Mouse (Mus musculus): ENCODE measurements around the gene E330009J07Rik. TPM values are rescaled to one million over a fixed set of nuclear protein-coding genes. Genes with fewer than 3 reads are reported as not detected.

Gene E330009J07Rik
- polyA plus RNA-seq, 1 experiment from 2014 or later: 12.8 TPM

DNA sequence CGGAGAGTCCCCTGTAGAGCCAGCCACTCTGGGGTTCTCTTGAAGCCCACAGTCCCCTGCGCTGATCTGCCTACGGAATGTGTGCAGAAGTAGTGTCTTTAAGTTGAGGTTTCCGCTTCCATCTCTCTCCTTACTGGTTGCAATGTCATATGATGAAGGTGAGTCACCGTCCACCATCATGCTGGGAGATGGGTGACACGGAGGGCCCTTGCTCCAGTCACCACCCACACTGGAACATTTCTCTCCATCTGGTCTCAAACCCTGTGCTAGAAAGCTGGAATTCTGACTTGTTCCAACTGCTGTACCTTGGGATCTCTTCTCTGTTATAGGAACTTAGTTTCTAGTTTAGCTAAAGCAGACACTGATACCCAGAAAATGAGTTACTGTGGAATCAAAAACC is 14.8 kb downstream of the E330009J07Rik start:
- no peak overlapping the region for H3K4me2 ChIP-seq (ENCODE audit: low read length)
- ATAC-seq: no peak
- H3K9ac ChIP-seq (ENCODE audit: low read depth, low read length): no peak overlapping the region
- H3K4me3 ChIP-seq (ENCODE audit: low read length): no peak overlapping the region
- H3K27me3 ChIP-seq (replicated peaks; ENCODE audit: control insufficient read depth, insufficient read depth, low read length): no peaks in the 10 kb centered on the region
- no peaks in the 10 kb centered on the region for H3K9me3 ChIP-seq (ENCODE audit: control insufficient read depth, low read length)
- H3K27ac ChIP-seq (ENCODE audit: low read depth, low read length): no peak overlapping the region
- H3K36me3 ChIP-seq (ENCODE audit: control insufficient read depth, insufficient read depth, low read length): peaks cover 2% of the 10 kb centered on the region; the same call in 1 of the 2 replicates
- H3K4me1 ChIP-seq (ENCODE audit: control insufficient read depth, insufficient read depth, low read depth, low read length): no peaks in the 10 kb centered on the region
- WGBS: 94% methylated on average over 6 of the region's 6 CpGs

DNA sequence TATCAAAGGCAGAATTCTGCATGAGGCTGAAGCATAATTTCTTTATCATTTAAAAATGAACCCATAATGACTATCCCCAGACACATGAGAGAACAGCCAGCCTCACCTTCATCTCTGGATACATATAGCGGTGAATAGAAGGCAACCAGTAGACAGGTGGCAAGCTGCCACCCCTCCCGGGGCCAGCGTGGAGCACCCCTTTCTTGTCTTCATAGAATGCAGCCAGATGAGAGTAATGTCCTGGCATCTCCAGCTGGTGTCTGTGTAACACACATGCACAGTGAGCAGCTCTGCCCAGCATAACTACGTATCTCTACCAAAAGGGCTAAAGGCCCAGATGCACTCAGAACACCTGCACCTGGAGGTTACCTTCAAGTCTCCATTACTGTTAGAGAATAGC is 17.5 kb downstream of the E330009J07Rik start:
- no peaks in the 10 kb centered on the region for H3K27me3 ChIP-seq (replicated peaks; ENCODE audit: control insufficient read depth, insufficient read depth, low read length)
- H3K4me1 ChIP-seq (ENCODE audit: control insufficient read depth, insufficient read depth, low read depth, low read length): no peaks in the 10 kb centered on the region
- H3K36me3 ChIP-seq (ENCODE audit: control insufficient read depth, insufficient read depth, low read length): peaks cover 2% of the 10 kb centered on the region; the same call in 1 of the 2 replicates
- H3K4me3 ChIP-seq (ENCODE audit: low read length): no peak overlapping the region
- no peaks in the 10 kb centered on the region for H3K9me3 ChIP-seq (ENCODE audit: control insufficient read depth, low read length)
- no peak for ATAC-seq
- no peak overlapping the region for H3K27ac ChIP-seq (ENCODE audit: low read depth, low read length)
- H3K9ac ChIP-seq (ENCODE audit: low read depth, low read length): no peak overlapping the region
- H3K4me2 ChIP-seq (ENCODE audit: low read length): no peak overlapping the region
- WGBS: 93% methylated on average over 4 of the region's 4 CpGs

DNA sequence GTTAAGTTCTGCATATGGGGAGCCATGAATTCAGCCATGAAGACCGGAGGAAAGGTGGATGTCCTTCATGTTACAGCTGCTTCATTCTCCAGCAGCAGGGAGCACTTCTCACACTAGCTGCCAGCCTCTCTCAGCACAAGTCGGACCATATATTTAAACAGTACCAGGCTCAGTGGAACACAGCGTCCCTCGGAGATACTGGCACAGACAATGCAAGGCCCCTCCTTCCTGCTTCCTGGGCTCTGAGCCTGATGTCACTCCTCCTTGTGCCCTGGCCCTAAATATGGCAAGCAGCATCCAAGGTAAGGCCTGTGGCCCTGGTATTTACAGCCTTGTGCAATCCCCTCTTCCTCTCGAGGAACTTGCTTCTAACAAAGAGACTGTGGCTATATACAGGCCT is 20.1 kb downstream of the E330009J07Rik start:
- no peak overlapping the region for H3K27ac ChIP-seq (ENCODE audit: low read depth, low read length)

GRCm38 (mm10) chr6:40413565-40413964 is 22.4 kb downstream of the E330009J07Rik start:
- H3K27ac ChIP-seq (ENCODE audit: low read depth, low read length): no peak overlapping the region
- ATAC-seq: no peak
- H3K4me3 ChIP-seq (ENCODE audit: low read length): no peak overlapping the region
- WGBS: 90% methylated on average over 3 of the region's 3 CpGs
- H3K9ac ChIP-seq (ENCODE audit: low read depth, low read length): no peak overlapping the region
- H3K9me3 ChIP-seq (ENCODE audit: control insufficient read depth, low read length): no peaks in the 10 kb centered on the region
- no peaks in the 10 kb centered on the region for H3K4me1 ChIP-seq (ENCODE audit: control insufficient read depth, insufficient read depth, low read depth, low read length)
- no peaks in the 10 kb centered on the region for H3K27me3 ChIP-seq (replicated peaks; ENCODE audit: control insufficient read depth, insufficient read depth, low read length)
- peaks cover 14% of the 10 kb centered on the region; the same call in 1 of the 2 replicates for H3K36me3 ChIP-seq (ENCODE audit: control insufficient read depth, insufficient read depth, low read length)
- no peak overlapping the region for H3K4me2 ChIP-seq (ENCODE audit: low read length)

More for the DNA sequence above, 20.1 kb downstream of the E330009J07Rik start:
- 82% methylated on average over 5 of the region's 5 CpGs for WGBS
- H3K4me3 ChIP-seq (ENCODE audit: low read length): no peak overlapping the region
- H3K9ac ChIP-seq (ENCODE audit: low read depth, low read length): no peak overlapping the region
- no peak overlapping the region for H3K4me2 ChIP-seq (ENCODE audit: low read length)
- no peak for ATAC-seq
- H3K9me3 ChIP-seq (ENCODE audit: control insufficient read depth, low read length): no peaks in the 10 kb centered on the region
- H3K4me1 ChIP-seq (ENCODE audit: control insufficient read depth, insufficient read depth, low read depth, low read length): no peaks in the 10 kb centered on the region
- peaks cover 7% of the 10 kb centered on the region for H3K36me3 ChIP-seq (ENCODE audit: control insufficient read depth, insufficient read depth, low read length)
- no peaks in the 10 kb centered on the region for H3K27me3 ChIP-seq (replicated peaks; ENCODE audit: control insufficient read depth, insufficient read depth, low read length)

DNA sequence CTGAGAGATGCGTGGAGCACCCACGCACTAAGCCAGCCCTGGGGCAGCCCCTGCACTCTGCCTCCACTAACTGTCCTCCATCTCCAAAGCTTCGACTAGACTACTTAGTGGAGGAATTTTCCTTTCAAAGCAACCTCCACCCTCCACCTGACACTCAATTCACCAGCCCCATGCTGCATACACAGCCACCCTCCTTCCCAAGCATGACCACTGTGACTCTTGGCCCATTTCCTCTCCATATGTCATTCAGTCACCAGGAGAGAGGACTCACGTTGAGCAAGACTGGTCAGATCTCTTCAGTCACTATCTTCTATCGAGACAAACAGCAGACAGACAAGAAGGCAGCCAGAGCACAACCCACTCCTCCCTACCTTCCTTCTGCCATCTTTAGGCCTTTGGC is 22.9 kb downstream of the E330009J07Rik start:
- WGBS: 84% methylated on average over 5 of the region's 5 CpGs

DNA sequence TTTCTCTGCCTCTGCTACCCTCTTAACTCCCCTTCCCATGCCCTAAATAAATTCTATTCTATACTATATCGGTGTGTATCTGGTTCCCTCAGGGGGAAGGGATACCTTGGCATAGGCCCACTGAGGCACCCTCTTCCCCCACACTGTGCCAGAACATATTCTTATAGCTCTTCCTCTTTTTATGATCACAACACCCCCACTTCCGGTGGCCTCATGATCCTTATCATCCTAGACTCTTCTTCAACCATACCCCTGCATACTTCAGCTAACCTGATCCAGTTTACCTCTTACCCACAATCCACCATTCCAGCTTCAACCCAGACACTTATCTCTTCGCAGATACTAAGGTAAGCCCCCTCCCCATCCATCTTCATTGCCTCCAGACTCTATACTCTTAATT is 24.9 kb downstream of the E330009J07Rik start:
- H3K36me3 ChIP-seq (ENCODE audit: control insufficient read depth, insufficient read depth, low read length): peaks cover 28% of the 10 kb centered on the region
- no peak overlapping the region for H3K9ac ChIP-seq (ENCODE audit: low read depth, low read length)
- 96% methylated on average over 3 of the region's 3 CpGs for WGBS
- no peaks in the 10 kb centered on the region for H3K4me1 ChIP-seq (ENCODE audit: control insufficient read depth, insufficient read depth, low read depth, low read length)
- ATAC-seq: no peak
- no peak overlapping the region for H3K4me2 ChIP-seq (ENCODE audit: low read length)
- no peak overlapping the region for H3K4me3 ChIP-seq (ENCODE audit: low read length)
- no peaks in the 10 kb centered on the region for H3K9me3 ChIP-seq (ENCODE audit: control insufficient read depth, low read length)
- H3K27me3 ChIP-seq (replicated peaks; ENCODE audit: control insufficient read depth, insufficient read depth, low read length): no peaks in the 10 kb centered on the region
- no peak overlapping the region for H3K27ac ChIP-seq (ENCODE audit: low read depth, low read length)

More for the DNA sequence above, 22.9 kb downstream of the E330009J07Rik start:
- Histone ChIP-seq H3K4me2 (ENCODE audit: low read length) (no peak overlapping the region), H3K36me3 (ENCODE audit: control insufficient read depth, insufficient read depth, low read length) (peaks cover 15% of the 10 kb centered on the region; the same call in 1 of the 2 replicates), H3K4me3 (ENCODE audit: low read length) (no peak overlapping the region), H3K9ac (ENCODE audit: low read depth, low read length) (no peak overlapping the region), H3K27me3 (replicated peaks; ENCODE audit: control insufficient read depth, insufficient read depth, low read length) (no peaks in the 10 kb centered on the region), H3K4me1 (ENCODE audit: control insufficient read depth, insufficient read depth, low read depth, low read length) (no peaks in the 10 kb centered on the region), H3K9me3 (ENCODE audit: control insufficient read depth, low read length) (no peaks in the 10 kb centered on the region), H3K27ac (ENCODE audit: low read depth, low read length) (no peak overlapping the region)
- no peak for ATAC-seq

- no peak for ATAC-seq
- Histone ChIP-seq H3K9ac (ENCODE audit: low read depth, low read length) (no peak overlapping the region), H3K4me1 (ENCODE audit: control insufficient read depth, insufficient read depth, low read depth, low read length) (no peaks in the 10 kb centered on the region), H3K4me2 (ENCODE audit: low read length) (no peak overlapping the region), H3K36me3 (ENCODE audit: control insufficient read depth, insufficient read depth, low read length) (peaks cover 47% of the 10 kb centered on the region), H3K9me3 (ENCODE audit: control insufficient read depth, low read length) (no peaks in the 10 kb centered on the region), H3K27me3 (replicated peaks; ENCODE audit: control insufficient read depth, insufficient read depth, low read length) (no peaks in the 10 kb centered on the region), H3K27ac (ENCODE audit: low read depth, low read length) (no peak overlapping the region), H3K4me3 (ENCODE audit: low read length) (no peak overlapping the region)
- whole genome bisulfite sequencing: 80% methylated on average over 4 of the region's 4 CpGs
These were observed 32.2 kb downstream of the E330009J07Rik start for GRCm38 (mm10) chr6:40403640-40404285.

- H3K9me3 ChIP-seq (ENCODE audit: control insufficient read depth, low read length): no peaks in the 10 kb centered on the region
- no peak overlapping the region for H3K4me3 ChIP-seq (ENCODE audit: low read length)
- H3K4me1 ChIP-seq (ENCODE audit: control insufficient read depth, insufficient read depth, low read depth, low read length): no peaks in the 10 kb centered on the region
- no peak for ATAC-seq
- no peak overlapping the region for H3K4me2 ChIP-seq (ENCODE audit: low read length)
- peaks cover 44% of the 10 kb centered on the region for H3K36me3 ChIP-seq (ENCODE audit: control insufficient read depth, insufficient read depth, low read length)
- H3K27me3 ChIP-seq (replicated peaks; ENCODE audit: control insufficient read depth, insufficient read depth, low read length): no peaks in the 10 kb centered on the region
- no peak overlapping the region for H3K9ac ChIP-seq (ENCODE audit: low read depth, low read length)
- 90% methylated on average over 2 of the region's 2 CpGs for WGBS
- no peak overlapping the region for H3K27ac ChIP-seq (ENCODE audit: low read depth, low read length)
These were observed 33.9 kb downstream of the E330009J07Rik start for GRCm38 (mm10) chr6:40402031-40402430.

DNA sequence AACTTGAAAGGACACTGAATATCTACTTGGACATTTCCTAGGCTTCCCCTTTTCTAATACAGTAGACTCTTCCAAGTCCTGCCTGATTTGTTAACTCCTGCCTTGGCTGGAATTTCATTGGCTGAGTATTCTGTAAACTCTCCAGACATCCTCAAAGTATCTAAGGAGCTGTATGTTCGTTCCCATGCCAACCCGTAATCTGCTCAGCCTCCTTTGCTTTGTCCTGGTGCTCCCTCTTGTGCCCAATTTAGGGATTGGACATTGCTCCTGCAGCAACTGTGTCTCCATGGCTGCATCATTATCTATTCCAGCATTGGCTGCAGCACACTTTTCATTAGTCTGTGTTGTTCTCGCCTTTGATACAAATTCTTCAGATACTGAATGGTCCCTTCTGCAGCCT is 42.7 kb downstream of the E330009J07Rik start:
- Histone ChIP-seq H3K27me3 (replicated peaks; ENCODE audit: control insufficient read depth, insufficient read depth, low read length) (no peaks in the 10 kb centered on the region), H3K4me2 (ENCODE audit: low read length) (no peak overlapping the region), H3K4me3 (ENCODE audit: low read length) (no peak overlapping the region), H3K4me1 (ENCODE audit: control insufficient read depth, insufficient read depth, low read depth, low read length) (peaks cover 2% of the 10 kb centered on the region; the same call in 1 of the 2 replicates), H3K9me3 (ENCODE audit: control insufficient read depth, low read length) (no peaks in the 10 kb centered on the region), H3K9ac (ENCODE audit: low read depth, low read length) (no peak overlapping the region), H3K36me3 (ENCODE audit: control insufficient read depth, insufficient read depth, low read length) (peaks cover 4% of the 10 kb centered on the region; the same call in 1 of the 2 replicates), H3K27ac (ENCODE audit: low read depth, low read length) (peak overlapping the region; percentile 21; the same call in 1 of the 2 replicates)
- WGBS: 5% methylated on average over 3 of the region's 3 CpGs
- ATAC-seq: peak; percentile 98
